Mouse (Mus musculus) frontal cortex, adult (tissue): ENCODE results near the gene Slc6a16.

Experiments
- ATAC-seq: cut with Nextera tagmentation; 2 replicates; pipeline ENCODE4 v1.9.2; 2017; ENCODE audit warnings: mild to moderate bottlenecking, moderate library complexity, mixed read lengths; ENCODE audit not compliant: low TSS enrichment

Gene Slc6a16

GRCm38 (mm10) chr7:45240633-45241388, at the start of gene Slc6a16:
Slc6a16 (plus strand) TSS chr7:45241085.
- ATAC-seq = no peak

DNA sequence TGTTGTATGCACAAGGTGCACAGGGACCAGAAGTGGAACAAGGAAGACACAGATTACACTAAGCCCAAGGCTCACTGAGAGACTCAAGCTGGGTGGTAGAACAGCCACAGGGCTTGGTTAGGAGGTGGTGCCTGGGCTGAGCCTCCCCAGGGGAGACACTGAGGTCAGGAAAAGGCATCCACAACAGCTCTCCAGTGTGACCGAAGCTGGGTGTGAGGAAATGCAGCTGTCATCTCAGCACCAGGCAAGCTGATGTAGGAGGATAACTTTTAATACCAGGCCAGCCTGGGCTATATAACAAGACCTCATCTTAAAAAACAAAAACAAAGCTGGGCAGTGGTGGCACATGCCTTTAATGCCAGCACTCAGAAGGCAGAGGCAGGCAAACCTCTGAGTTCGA, 49.7 kb upstream of the Slc6a16 start:
- ATAC-seq = no peak

- no peak for ATAC-seq
These were observed 49.0 kb upstream of the Slc6a16 start for GRCm38 (mm10) chr7:45191803-45192363.

- no peak for ATAC-seq
These were observed 48.1 kb upstream of the Slc6a16 start for GRCm38 (mm10) chr7:45192585-45193310.

- no peak for ATAC-seq
These were observed 47.5 kb upstream of the Slc6a16 start for GRCm38 (mm10) chr7:45193406-45193805.

DNA sequence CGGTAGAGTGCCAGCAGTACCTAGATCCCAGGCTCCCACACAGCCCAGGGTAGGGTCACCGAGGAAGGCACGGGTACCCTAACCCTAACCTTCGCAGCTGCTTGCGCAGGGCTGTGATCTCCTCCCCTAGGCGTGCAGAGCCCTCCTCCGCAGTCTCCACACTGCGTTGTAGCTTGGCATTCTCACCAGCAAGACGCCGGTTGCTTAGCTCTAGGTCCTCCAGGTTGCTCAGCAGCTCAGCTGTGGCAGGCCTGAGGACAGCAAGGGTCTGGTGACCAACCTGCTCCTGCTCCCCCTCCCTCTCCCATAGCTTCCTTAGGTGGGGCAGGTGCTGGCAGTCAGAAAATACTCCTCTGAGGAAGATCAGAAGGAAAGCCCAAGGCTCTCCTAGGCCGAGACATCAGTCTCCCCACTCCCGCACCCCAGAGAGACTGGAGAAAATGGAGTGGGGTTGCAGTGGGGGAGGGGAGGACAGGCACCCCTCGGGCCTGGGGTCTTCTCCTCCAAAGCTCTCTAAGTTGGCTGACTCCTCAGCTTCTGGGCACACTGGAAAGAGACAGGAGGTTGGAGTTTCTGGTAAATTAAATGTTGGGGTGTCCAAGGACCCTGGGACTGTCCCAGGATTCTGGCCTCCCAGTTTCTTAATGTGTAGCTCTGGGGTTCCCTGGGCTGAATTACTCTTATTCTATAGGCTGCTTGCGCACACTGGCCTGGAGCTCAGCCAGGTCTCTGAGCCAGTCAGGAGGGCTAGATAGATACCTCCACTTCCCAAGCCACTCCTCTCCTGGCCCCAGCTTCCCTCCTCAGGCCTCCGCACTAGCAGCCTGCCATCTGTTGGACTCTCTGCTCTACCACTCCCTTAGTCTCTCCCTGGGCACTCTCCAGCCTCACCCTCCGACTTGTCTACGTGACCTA, 46.8 kb upstream of the Slc6a16 start:
- no peak for ATAC-seq

- ATAC-seq = no peak
These were observed 45.3 kb upstream of the Slc6a16 start for GRCm38 (mm10) chr7:45195341-45196175.

DNA sequence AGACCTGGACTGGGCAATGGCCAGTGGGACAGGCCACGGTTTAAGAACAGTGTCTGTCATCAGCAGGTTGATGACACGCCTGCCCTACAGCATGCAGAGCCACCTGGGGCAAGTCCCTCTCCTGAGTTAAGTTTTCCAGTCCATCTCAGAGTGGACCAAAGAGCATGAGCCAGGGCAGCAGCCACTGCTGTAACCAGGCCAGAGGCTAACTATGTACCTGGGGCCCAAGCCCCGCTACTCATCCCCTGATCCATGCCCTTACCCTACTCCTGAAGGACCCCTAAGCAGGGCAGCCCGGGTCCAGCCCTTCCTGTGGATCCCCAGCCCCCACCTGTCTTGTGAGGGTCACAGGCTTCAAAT, 44.7 kb upstream of the Slc6a16 start:
- no peak for ATAC-seq

DNA sequence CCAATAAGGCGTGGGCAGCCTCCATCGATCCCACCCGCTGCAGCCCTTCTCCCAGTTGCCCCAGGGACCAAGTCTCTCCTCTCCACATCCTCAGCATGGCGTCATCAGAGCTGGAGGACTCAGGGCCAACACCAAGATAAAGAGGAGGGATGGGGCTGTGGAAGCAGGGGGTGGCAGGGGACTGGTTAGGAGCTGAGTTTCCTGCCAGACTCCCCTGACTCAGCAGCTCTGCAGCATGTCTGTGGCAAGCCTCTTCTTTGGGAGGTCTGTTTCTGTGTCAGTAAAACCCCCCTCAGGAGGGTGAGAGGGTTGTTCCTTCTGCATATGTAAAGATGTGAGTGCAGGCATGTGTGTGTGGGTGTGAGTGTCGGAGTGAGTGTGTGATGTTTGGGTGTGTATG, 43.9 kb upstream of the Slc6a16 start:
- ATAC-seq = peak; percentile 13; the same call in 1 of the 2 replicates

DNA sequence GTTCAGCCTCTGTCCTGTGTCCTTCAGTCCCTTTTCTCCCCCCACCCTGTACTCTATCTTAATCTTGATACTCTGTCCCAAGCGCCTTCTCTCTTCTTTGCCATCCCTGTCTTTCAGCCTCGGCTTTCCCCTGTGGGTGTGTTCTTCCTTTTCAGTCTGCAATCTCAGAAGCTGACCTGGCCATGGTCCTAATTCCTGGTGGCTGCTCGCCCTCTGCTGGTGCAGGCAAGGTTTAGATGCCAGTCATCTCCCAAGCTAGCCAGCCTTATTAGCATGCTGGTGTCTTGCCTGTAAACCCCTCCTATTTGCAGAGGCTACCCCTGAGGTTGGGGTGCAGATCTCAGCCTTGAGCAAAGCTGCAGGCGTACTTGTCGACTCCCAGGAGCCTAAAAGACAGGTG, 42.5 kb upstream of the Slc6a16 start:
- ATAC-seq = peak; percentile 45; the same call in 1 of the 2 replicates

GRCm38 (mm10) chr7:45198961-45199360, 41.9 kb upstream of the Slc6a16 start:
- peak; percentile 21; the same call in 1 of the 2 replicates for ATAC-seq

DNA sequence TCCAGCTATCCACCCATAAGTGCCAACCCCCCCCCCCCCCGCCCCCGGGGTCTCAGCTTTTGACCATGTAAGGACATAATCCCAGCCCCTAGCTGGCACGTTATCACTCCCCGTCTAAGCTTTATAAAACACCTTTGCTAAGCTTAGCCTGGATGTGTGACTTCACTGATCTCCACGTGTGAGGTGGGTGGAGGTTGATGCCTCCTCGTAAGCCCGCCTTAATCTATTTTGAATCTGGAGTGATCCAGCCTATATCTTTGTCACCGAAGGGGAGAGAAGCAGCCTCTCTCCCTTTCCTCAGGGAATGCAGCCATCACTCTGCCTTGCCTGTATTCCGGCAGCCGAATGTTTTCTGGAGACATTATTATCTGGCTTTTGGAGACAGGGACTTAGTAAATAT, 38.2 kb upstream of the Slc6a16 start:
- ATAC-seq = peak; percentile 38; the same call in 1 of the 2 replicates

GRCm38 (mm10) chr7:45204380-45205143, 36.3 kb upstream of the Slc6a16 start, which contains the start of gene Ccdc155:
Ccdc155 (minus strand) TSS chr7:45204892.
- peak; percentile 87; the same call in 1 of the 2 replicates for ATAC-seq

DNA sequence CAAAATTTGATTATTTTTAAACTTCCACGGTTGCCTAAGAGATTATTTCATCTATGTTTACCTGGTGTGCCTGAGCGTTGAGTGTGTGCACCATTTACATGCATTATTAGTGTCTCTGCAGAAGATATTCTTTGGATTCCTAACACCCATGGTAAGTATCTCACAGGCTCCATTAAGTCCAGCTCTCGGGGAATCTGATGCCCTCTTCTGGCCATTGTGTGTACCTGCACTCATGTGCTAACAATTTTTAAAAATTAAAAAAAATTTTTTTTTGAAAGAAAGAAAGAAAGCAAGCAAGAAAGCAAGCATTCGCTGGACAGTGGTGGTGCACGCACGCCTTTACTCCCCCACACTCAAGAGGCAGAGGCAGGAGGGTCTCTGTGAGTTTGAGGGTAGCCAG, 32.6 kb upstream of the Slc6a16 start:
- ATAC-seq = no peak

- ATAC-seq = no peak
These were observed 29.8 kb upstream of the Slc6a16 start for GRCm38 (mm10) chr7:45211070-45211469.

DNA sequence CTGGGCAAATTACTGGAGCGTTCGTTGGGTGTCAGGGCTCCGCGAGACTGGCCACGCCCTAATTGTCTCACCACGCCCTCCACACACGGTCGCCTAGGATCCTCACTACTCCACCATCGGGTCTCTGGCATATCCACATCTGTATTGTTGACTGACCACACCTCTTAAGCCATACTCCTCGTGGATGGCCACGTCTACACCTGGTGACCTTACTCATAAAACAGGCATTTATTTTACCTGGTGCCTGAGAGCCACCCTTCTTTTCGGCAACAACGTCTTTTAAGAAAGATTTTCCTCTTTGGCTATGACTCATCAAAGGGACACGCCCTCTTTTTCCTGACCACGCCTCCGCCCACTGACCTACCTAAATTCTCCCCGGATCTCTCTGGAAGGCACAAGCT, 29.0 kb upstream of the Slc6a16 start, which contains the start of gene Dkkl1:
TSS of gene Dkkl1 (minus strand) at position 297 of the 401 bp plus-strand sequence.
- peak; percentile 50; the same call in 1 of the 2 replicates for ATAC-seq

GRCm38 (mm10) chr7:45212356-45212755, 28.5 kb upstream of the Slc6a16 start:
- no peak for ATAC-seq

DNA sequence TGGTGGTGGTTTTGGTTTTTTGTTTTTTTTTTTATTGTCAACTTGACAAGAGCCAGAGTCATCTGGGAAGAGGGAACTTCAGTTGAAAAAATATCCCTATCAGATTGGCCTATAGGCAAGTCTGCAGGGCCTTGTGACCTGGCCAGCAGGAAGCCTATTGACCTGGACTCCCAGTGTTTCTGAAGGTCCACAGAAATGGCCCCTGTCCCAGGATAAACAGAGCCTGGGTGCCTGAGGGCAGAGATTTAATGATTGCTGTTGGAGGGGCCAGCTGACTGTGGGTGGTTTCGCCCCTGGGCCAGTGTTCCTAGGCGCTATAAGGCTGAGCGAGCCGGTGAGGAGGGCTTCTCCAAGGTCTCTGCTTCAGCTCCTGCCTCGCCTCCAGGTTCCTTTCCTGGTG, 27.2 kb upstream of the Slc6a16 start:
- ATAC-seq = no peak

DNA sequence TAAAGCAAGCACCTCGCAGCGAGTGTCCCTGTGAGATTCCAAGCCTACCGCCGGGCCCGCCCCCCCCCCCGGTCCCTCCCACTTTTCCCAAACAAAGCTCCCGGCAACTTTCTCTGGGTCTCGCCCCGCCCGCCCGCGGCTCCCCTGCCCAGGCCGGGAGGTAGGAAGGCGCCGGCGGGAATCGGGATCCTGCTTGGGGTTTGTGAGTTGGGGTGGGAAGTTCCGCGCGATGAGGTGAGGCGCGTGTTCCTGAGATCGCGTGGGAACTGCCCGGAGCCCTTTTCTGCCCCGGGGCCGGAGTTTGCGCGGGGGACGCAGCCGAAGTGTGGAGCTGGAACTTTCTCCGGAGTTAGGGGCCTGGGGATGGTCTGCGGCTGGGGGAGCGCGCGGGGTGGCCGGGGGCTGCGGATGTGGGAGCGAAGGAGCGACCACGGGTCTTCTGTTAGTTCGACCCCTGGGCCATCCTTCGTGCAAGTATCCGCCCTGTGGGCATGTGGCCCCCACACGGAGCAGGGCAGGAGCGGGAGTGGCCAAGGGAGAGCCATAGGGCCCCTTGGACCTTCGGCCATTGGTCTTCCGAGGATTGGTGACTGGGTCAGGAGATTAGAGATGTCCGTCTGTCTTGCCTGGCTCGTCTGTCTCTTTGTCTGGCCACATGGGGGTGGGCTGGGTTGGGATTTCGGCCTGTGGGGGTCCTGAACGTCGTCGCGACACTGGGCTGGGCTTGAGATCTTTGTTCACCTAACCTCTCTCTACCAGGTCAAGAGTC, 25.0 kb upstream of the Slc6a16 start, which contains the start of gene Tead2:
TSS of gene Tead2 (plus strand) at position 81 of the 769 bp plus-strand sequence.
- ATAC-seq = no peak
